Comparison of ENCODE assay signal across 9 mouse cellular contexts in the genomic region with DNA sequence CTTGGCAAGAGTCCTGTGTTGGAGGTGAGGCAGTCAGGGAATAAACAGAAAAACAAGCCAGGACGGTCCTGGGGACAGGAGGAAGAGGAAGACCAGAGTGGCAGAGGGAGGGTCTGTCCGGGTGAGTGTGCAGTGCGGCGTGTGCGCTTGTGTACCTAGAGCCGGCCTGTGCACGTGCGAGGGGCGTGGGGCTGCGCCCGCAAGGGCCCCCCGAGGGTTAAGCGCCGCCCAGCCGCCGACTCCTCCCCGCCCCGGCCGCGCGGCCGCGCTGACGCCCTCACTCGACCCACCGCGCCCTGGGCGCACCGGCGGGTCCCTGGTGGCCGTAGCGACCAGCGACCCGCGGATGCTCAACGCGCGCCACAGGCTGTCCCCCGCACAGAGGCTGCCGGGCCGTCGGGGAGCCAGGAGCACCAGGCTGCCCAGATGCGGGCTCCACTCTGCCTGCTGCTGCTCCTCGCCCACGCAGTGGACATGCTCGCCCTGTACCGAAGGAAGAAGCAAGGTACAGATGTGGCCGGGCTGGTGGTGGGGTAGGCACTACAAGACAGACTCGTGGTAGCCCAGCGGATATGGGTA. TPM values are rescaled to one million over a fixed set of nuclear protein-coding genes. Genes with fewer than 3 reads are reported as not detected.
A peak's percentile ranks its signal among the peaks of the same experiment; 100 is the strongest.
DNase-seq lines count a peak whose midpoint lies in the region; ATAC-seq and TF ChIP-seq lines count a peak whose summit lies in the region.
"Had no signal": no experiment of that assay in that cellular context is flagged by ENCODE, and none has a peak within 500 bp of the region (broad histone marks: within the 10 kb centered on the region; RNA-seq: fewer than 3 reads in every experiment).

Gene Rspo4, plus strand, starts transcription at position 280 of the 579 bp plus-strand sequence.

- TF ChIP-seq CTCF in cerebellum, adult 2 months (IDR thresholded peaks at IDR 0.05; ENCODE audit: borderline replicate concordance, insufficient read depth, low read depth, low read length) = no peak

- in situ Hi-C loops in ES-E14 (cut with MboI; ENCODE audit: low sequenced_read_pairs in 2 of 2, unreplicated experiment in 2 of 2) = no loop called here

- WGBS in hindbrain, embryonic 11.5 days = 2% methylated on average over 44 of the region's 50 CpGs
- 2% methylated on average over 36 of the region's 50 CpGs for WGBS in midbrain, embryonic 11.5 days
- 2% methylated on average over 41 of the region's 50 CpGs for WGBS in cerebellum, adult 2 months

- H3K4me3 ChIP-seq in ES-E14 (ENCODE audit: insufficient read depth in 1 of 2, low read depth in 1 of 2, low read length in 2 of 2, poor library complexity in 1 of 2, severe bottlenecking in 1 of 2) = peak within 1 kb of the TSS; percentile 49 to 77
- H3K4me3 ChIP-seq in hindbrain, embryonic 11.5 days (ENCODE audit: low read depth, low read length) = peak within 1 kb of the TSS; percentile 33
- H3K4me3 ChIP-seq in midbrain, embryonic 11.5 days (ENCODE audit: low read depth, low read length) = peak within 1 kb of the TSS; percentile 32
- H3K4me3 ChIP-seq in cerebellum, adult 2 months (replicated peaks; ENCODE audit: insufficient read depth, low read depth, low read length) = no peak within 1 kb of the TSS

- no peak for TF ChIP-seq POLR2A in cerebellum, adult 2 months (IDR thresholded peaks at IDR 0.05; ENCODE audit: borderline replicate concordance, insufficient read depth, low read length)

- H3K27me3 ChIP-seq in hindbrain, embryonic 11.5 days (ENCODE audit: control insufficient read depth, insufficient read depth, low read length) = peaks cover 26% of the 10 kb centered on the region
- peaks cover 15% of the 10 kb centered on the region for H3K27me3 ChIP-seq in midbrain, embryonic 11.5 days (ENCODE audit: control insufficient read depth, insufficient read depth, low read length)
- H3K27me3 ChIP-seq in cerebellum, adult 2 months (ENCODE audit: control insufficient read depth, insufficient read depth, low read length) = peaks cover 2% of the 10 kb centered on the region; the same call in 1 of the 2 replicates

- peak within 1 kb of the TSS; percentile 59 for H3K4me2 ChIP-seq in hindbrain, embryonic 11.5 days (replicated peaks; ENCODE audit: low read depth, low read length)
- peak within 1 kb of the TSS; percentile 59 for H3K4me2 ChIP-seq in midbrain, embryonic 11.5 days

- DNase-seq in adrenal gland, adult 2 months = peak; percentile 2
- no peak for DNase-seq in adrenal gland, adult (ENCODE audit: inconsistent age in 2 of 2, low spot score in 1 of 2)
- DNase-seq in ES-E14 (ENCODE audit: low read depth, low spot score) = no peak
- DNase-seq in hindbrain, embryonic 11.5 days (ENCODE audit: low spot score) = peak; percentile 55
- peak; percentile 89 for DNase-seq in midbrain, embryonic 11.5 days (ENCODE audit: low spot score, missing footprints)
- no peak for DNase-seq in spleen, postnatal 10 days (ENCODE audit: low spot score in 2 of 2)
- no peak for DNase-seq in layer of hippocampus, adult 18-20 months (ENCODE audit: low spot score in 2 of 2)
- no peak for DNase-seq in cerebellum, adult 2 months
- DNase-seq: cerebellum, adult 11 months had no signal

- peak; percentile 65 for ATAC-seq in hindbrain, embryonic 11.5 days (ENCODE audit: low FRiP score)
- peak; percentile 70 for ATAC-seq in midbrain, embryonic 11.5 days (ENCODE audit: low FRiP score)

- no peak within 1 kb of the TSS for H3K27ac ChIP-seq in ES-E14 (ENCODE audit: insufficient read depth, low read depth, low read length, poor library complexity, severe bottlenecking)
- no peak within 1 kb of the TSS for H3K27ac ChIP-seq in hindbrain, embryonic 11.5 days (ENCODE audit: low read depth, low read length)
- no peak within 1 kb of the TSS for H3K27ac ChIP-seq in midbrain, embryonic 11.5 days (ENCODE audit: low read depth, low read length)
- H3K27ac ChIP-seq in cerebellum, adult 2 months (ENCODE audit: insufficient read depth, low read length) = no peak within 1 kb of the TSS

- H3K36me3 ChIP-seq in ES-E14 (ENCODE audit: control insufficient read depth, insufficient read depth, low read length, poor library complexity, severe bottlenecking) = no peaks in the 10 kb centered on the region
- H3K36me3 ChIP-seq in hindbrain, embryonic 11.5 days (ENCODE audit: control insufficient read depth, insufficient read depth, low read length) = no peaks in the 10 kb centered on the region
- no peaks in the 10 kb centered on the region for H3K36me3 ChIP-seq in midbrain, embryonic 11.5 days (ENCODE audit: control insufficient read depth, insufficient read depth, low read length)

- H3K9me3 ChIP-seq in ES-E14 (ENCODE audit: control insufficient read depth, insufficient read depth, low read depth, low read length) = no peaks in the 10 kb centered on the region
- H3K9me3 ChIP-seq in hindbrain, embryonic 11.5 days (ENCODE audit: control insufficient read depth, low read length) = no peaks in the 10 kb centered on the region
- no peaks in the 10 kb centered on the region for H3K9me3 ChIP-seq in midbrain, embryonic 11.5 days (ENCODE audit: control insufficient read depth, low read length)

- peak within 1 kb of the TSS; percentile 66 for H3K9ac ChIP-seq in ES-E14 (ENCODE audit: insufficient read depth, low read depth, low read length, poor library complexity, severe bottlenecking)
- H3K9ac ChIP-seq in hindbrain, embryonic 11.5 days (ENCODE audit: low read depth, low read length) = no peak within 1 kb of the TSS
- H3K9ac ChIP-seq in midbrain, embryonic 11.5 days (ENCODE audit: low read length) = peak within 1 kb of the TSS; percentile 48

- peaks cover 0 to 3% of the 10 kb centered on the region in 2 experiments; a peak in 1 of 4 replicates for H3K4me1 ChIP-seq in ES-E14 (ENCODE audit: control insufficient read depth in 2 of 2, insufficient read depth in 2 of 2, low read length in 2 of 2, poor library complexity in 1 of 2)
- peaks cover 3% of the 10 kb centered on the region for H3K4me1 ChIP-seq in hindbrain, embryonic 11.5 days (replicated peaks; ENCODE audit: control insufficient read depth, insufficient read depth, low read length)
- H3K4me1 ChIP-seq in midbrain, embryonic 11.5 days (ENCODE audit: control insufficient read depth, insufficient read depth, low read length) = peaks cover 5% of the 10 kb centered on the region; the same call in 1 of the 2 replicates
- no peaks in the 10 kb centered on the region for H3K4me1 ChIP-seq in cerebellum, adult 2 months (ENCODE audit: control insufficient read depth, insufficient read depth, low read length)

TF ChIP-seq in ES-E14, 5 proteins besides CTCF, POLR2A, EP300 and RAD21:
- TF ChIP-seq ZC3H11A (IDR thresholded peaks at IDR 0.05; ENCODE audit: borderline replicate concordance, low read depth, low read length) (no peak), CHD2 (IDR thresholded peaks at IDR 0.05; ENCODE audit: low read depth, low read length) (no peak), HCFC1 (IDR thresholded peaks at IDR 0.05; ENCODE audit: borderline replicate concordance, insufficient read depth, low read length) (no peak), ZNF384 (IDR thresholded peaks at IDR 0.05; ENCODE audit: low read depth, low read length) (no peak), MAFK (IDR thresholded peaks at IDR 0.05; ENCODE audit: insufficient read depth, low read depth, low read length) (no peak)

RNA-seq across cellular contexts. Expression of gene Rspo4, which starts in this region (rescaled TPM):
- under 1 TPM; 0.17 to 0.72 TPM for total RNA-seq in adrenal gland, adult 2 months (2021)
- 0.06 and 0.15 TPM in 2 replicates for polyA plus RNA-seq in adrenal gland, adult 2 months (2012; rRNA removed)
- total RNA-seq in ES-E14 (2012; rRNA removed) = 0.18 and 0.37 TPM in 2 replicates
- polyA plus RNA-seq in hindbrain, embryonic 11.5 days (2014; fragmentation: Nextera tagmentation; extraction: Ambion mirVana) = 0.66 and 0.77 TPM in 2 replicates
- 0.15 and 0.16 TPM in 2 replicates for polyA plus RNA-seq in midbrain, embryonic 11.5 days (2014; fragmentation: Nextera tagmentation; extraction: Ambion mirVana)
- not detected for total RNA-seq in layer of hippocampus, adult 18-20 months (2021)
- polyA plus RNA-seq in cerebellum, adult 2 months (2012; rRNA removed) = not detected in 2 replicates

Comparison
In these comparisons a context has a peak if more than half of its experiments do, and no peak if none do; other contexts are left out.
1. Peak in DNase-seq in adrenal gland, adult 2 months; RNA of the gene not detected or under 1 TPM.
2. Peak in DNase-seq, ATAC-seq, H3K4me3 ChIP-seq and H3K4me2 ChIP-seq in hindbrain, embryonic 11.5 days; RNA of the gene not detected or under 1 TPM.
3. Peak in DNase-seq, ATAC-seq, H3K4me3 ChIP-seq, H3K9ac ChIP-seq and H3K4me2 ChIP-seq in midbrain, embryonic 11.5 days; RNA of the gene not detected or under 1 TPM.